Mouse (Mus musculus) liver, adult (tissue): Measurements from ENCODE around the gene Islr.

Experiments used
- GATA4 ChIP-seq: IDR thresholded peaks from 2 replicates; pipeline ENCODE4 v1.6.1; 2014; ENCODE audit warnings: mild to moderate bottlenecking, low read length; ENCODE audit not compliant: insufficient replicate concordance

Islr gene

DNA sequence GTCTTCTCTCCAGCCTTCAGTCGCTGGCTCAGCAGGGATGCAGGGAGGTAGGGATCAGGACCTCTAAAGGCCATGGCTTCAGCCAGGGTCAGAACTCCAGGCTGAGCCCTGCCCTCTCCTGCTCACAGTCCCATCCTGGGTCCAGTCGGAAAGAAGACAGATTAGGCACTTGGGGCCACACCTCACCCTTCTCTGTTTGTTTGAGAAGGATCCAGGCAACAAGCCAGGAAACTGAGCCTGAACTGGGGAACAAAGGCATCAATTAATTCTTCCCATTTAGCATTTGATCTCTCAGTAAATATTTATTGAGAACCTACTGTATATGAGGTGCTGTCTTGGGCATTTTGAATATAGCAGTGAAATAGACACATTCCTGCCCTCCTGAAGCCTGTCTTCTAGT, 85.4 kb downstream of the Islr start, which contains the start of gene Ccdc33:
Ccdc33 (minus strand) TSS at position 153 of the 400 bp plus-strand sequence.
- no peak for TF ChIP-seq GATA4

DNA sequence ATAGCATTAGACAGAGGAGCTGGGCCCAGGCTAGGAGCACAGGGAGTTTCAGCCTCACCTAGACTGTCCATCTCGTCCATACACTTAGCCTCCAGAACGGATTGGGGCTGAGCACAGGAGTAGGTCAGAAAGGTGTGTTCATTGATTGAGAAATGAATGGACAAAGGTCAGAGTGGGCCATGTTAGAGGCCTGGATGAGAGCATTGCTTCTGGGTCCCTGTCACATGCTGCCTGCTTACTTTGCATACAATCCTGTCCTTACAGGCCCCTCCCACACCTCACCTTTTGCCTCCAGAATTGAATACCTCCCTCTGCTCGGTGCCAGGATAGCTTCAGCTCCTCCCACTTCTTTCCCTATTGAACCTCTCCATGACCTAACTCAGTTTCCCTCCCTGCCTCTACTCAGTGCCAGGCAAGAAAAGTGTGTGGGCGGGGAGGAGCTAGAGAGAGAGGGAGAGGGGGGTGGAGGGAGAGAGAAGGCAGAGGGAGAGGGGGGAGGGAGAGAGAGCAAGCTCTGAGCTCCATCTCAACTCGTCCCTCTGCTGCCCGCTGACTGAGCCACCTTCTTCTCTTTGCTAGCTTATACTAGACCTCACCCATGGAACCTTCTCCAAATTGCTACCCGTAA, 88.0 kb downstream of the Islr start:
- TF ChIP-seq GATA4: no peak

DNA sequence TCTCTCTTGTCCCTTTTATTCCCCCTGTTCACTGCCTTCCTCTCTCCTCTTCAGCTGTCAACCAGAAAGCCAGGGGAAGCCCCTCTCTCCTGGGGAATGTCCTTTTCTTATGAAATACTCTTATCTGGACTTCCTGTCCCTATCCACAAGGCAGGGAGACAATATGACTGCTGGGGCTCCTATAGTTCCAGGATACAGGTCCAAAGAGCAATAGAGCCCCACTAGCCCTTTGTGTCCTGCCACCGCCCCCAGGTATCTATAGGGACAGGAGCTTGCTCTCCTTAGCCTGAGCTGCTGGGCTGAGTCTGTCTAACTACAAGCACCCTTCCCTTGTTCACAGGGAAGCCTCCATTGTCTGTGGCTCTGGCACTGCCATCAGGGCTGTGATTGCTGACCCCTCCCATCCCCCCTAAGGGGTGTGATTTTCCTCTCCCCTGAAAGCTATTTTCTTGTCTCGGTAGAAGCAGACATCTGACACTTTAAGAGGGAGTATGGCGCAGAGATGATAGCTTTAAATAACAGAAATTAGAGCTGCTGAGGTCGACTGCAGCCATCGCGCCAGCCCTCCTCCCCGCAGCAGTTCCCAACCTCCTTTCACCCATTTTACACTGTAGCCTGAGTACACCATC, 88.7 kb downstream of the Islr start:
- no peak for TF ChIP-seq GATA4

DNA sequence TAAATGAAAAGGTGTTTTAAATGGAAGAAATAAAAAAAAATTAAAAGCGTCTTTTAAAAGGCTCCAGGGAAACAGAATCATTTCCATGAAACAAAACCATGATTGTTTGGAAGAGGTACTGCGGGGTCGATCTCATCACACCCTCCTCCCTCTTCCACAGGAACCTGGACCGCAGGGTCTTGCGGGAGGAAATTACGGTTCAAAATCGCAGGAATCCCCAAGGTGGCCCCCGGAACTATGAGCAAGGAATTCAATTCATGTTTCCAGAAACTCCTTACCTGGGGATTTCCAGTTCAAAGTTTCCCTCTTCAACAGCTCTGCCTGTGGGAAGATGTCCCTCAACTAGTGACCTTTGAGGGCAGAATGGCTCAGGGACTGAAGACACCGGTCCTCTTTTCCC, 90.1 kb downstream of the Islr start:
- TF ChIP-seq GATA4: no peak

DNA sequence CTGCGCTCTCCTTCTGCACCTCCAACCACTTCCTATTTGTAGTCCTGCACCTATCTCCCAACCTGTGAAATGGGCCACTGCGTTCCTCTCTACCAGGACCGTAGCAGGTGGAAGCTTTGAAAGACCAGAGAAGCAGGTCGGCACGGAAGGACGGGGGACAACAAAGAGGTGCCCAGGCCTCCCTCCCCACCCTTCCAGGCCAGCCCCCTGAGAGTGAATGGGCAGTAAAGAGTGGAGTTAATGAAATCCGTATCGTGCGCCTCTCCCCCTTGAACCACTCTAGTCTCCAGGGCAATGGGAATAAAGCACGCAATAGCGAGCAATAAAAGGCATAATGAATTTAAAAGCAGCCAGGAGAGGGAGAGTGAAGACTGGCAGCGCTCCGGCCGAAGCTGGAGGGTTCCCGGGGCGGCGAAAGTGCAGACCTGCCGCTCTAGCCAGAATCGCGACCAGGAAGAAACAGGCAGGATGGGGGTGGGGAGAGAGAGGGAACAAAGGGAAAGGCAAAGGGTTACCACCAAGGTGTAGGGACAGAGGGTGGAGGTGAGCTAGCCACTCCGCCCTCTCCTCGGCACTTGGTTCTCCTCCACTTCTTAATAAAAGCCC, 90.7 kb downstream of the Islr start:
- no peak for TF ChIP-seq GATA4

DNA sequence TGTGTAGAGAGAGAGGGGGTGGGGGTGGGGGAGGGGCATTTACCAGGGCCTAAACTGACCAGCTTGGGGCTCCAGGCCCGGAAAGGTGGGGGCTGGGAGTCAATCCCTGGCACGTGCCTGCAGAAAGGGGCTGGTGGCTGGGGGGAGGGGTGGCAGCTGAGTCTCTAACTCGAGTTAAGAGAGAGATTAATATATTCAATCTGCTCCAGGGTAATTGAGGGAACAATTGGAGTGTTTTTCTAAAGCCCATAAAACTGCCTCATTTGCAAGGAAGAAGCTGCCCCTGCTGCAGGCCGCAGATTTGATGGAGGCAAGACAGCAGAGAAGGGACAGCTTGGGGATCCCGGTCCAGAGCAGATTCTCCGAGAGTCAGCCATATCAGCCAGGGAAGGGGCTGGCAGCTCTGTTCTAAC, 91.2 kb downstream of the Islr start:
- no peak for TF ChIP-seq GATA4

DNA sequence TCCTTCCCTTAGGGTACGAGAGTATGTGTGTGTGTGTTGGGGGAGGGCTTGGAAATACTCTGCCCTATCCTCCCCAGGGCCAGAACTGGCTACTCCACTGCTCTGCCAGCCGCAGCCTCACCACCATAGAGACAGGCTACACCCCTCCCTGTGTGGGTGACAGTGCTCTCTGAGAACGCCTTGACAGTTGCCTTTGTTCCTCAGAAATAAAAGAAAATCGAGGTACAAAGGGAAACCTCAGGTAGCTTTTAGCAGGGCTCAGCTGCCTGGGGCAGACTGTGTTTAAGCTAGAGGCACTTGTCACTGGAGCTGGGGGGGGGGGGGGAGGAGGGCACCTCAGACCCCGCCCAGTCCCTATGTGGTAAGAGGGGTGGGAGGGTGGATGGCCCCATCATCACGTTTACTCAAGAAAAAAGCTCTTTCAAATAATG, 91.8 kb downstream of the Islr start:
- no peak for TF ChIP-seq GATA4

DNA sequence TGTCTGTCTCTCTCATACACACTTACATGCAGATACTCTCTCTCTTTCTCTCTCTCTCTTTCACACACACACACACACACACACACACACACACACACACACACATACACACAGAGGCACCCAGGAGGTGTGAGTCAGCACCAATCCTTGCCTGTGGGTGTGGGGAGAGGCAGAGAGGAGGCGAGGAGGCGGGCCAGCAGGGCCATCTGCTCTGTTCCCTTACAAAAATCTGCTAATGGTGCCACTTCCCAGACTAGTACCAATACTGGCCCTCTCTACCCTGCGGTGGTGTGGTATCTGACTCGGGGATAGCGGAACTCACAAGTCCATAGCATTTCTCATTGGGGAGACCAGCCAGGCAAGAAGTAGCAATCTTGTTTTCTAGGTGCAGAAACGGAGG, 92.7 kb downstream of the Islr start:
- no peak for TF ChIP-seq GATA4

DNA sequence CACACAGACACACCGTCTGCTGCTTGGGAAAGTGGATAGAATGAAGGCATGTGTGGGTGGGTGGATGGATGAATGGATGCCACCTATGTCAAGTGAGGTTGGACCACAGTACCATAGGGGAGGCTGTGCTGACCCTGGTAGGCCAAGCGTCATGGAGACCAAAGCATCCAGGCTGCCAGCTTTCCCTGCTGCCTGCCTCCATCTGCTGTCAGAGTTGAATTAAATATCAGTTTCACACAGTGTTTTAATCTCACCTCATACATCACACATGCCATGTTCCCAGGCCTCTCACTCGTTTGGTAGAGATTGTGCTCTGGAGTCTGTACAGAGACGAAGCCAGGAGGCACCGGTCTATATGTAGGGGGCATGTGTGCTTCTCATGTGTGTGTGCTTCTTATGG, 93.3 kb downstream of the Islr start:
- no peak for TF ChIP-seq GATA4

DNA sequence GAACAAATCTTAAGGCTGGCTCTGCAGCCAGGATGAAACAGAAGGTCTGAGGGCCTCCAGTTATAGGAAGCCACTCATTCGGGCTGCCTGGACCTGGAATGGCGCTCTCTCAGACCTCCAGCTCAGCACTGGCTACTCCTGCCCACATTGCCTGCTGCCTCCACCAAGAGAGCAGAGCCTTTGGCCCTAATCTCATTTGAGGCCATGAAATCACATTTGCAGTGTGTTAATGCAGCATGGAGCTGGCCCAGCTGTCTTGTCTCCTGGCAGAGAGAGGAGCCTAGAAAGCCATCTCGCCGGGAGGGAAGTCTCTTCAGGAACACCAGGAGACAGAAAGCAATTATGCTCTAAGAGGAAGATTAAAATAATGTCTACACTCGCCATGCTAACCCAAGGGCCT, 96.6 kb downstream of the Islr start:
- TF ChIP-seq GATA4: no peak
